Mouse (Mus musculus) adrenal gland, adult 2 months (tissue): ENCODE measurements at regions not wholly inside any gene's neighbourhood (a gene's known extent, or its start where the extent isn't known, plus 50 kb on each side); places are given as distances from the start of the nearest gene placed in this dataset.
"Not testable (repeated sequence)": the region's sequence is repeated elsewhere in the genome, so short reads cannot be mapped to it uniquely, and the experiment has no call there.

ENCODE experiments used
- DNase-seq: peaks from one replicate; pipeline ENCODE4 v3.0.0; 2021

DNA sequence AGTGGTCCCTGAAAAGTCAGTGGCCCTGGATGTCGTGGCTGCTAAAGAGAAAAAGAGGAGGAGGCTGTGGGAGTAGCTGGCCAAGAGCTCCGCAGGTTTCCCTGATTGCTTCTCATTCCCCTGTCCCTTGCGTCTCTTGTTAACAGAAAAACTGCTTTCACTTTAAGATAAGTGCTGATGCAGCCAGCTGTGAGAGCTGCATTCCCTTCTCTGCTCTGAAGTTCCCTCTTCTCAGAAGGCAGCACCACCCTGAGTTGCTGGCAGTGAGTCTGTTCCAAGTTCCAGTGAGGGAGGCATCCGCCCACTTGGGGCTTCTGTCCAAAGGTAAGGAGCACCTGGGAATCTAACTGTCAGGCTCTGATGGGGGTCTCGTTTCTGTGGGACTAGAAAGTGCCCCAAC, 63.5 kb downstream of the Olfr693 start:
- DNase-seq: peak; percentile 1

DNA sequence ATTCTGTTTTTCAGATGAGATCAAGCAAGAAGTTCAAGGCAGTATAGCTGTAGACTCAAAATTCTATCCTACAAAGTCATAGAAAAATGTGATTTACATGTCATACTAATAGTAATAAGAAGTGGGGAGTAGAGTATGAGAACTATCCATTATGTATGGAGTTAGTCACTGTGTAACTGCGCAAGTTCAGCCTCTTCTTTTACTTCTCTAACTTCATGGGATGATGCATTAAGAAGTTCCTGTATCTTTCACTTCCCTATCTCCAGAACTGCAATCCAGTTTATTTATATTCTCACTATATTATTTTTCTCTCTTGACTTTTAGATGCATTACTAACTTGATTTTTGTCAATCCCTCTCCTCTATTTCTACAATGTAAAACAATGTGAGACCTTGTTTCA, 67.7 kb downstream of the Olfr693 start:
- DNase-seq: no peak

- no peak for DNase-seq
Measured at GRCm38 (mm10) chr7:106580424-106580823, 100.0 kb downstream of the Olfr693 start.

DNA sequence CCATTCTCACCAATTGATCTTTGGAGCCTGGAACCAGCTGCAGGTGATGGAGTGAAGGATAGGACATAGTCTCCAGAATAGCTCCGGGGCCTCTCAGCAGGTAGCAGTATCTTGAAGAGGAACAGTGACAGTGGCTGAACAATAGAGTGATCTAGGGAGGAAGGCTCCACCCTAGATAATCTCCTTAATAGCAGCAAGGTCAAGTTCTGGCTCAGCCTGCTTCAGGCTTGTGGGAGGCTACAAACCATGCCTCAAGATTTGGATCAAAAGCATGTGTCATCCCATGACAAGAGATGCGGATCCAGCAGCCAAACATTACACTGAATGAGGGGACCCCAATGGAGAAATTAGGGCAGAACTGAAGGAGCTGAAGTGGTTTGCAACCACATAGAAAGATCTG, 112.1 kb downstream of the Olfr693 start:
- DNase-seq: not testable (repeated sequence)

- no peak for DNase-seq
Measured at GRCm38 (mm10) chr7:106550881-106551575, 129.4 kb downstream of the Olfr693 start.

DNA sequence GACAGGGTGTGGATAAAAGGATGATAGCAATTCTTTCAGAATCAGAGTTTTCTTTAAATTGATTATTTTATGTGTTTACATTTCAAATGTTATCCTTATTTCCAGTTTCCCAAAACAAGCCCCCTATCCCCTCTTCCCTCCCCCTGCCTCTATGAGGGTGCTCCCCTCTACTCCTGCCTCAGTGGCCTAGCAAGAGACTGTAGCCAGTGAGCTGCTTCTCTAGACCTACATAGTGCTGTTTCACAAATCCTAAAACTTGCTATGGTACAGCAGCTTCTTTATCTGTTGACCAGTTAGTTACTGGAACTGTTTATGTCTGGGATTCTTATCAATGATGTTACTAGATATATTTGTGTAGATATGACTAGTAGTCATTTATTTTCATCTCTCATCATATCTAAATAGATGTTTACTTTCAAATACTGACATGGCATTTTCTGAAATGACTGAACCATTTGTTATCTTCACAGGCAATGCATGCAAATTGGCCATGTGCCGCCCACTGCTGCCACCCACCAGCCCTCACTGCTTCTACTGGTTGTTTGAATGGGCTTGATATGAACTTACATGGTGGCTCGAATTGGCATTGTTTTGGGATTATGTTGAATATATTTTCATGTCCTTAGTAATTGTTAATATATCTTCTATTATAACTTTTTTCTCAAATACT, 150.8 kb downstream of the Olfr693 start:
- DNase-seq: not testable (repeated sequence)

GRCm38 (mm10) chr7:106529023-106529422, 151.4 kb downstream of the Olfr693 start:
- peak; percentile 31 for DNase-seq

DNA sequence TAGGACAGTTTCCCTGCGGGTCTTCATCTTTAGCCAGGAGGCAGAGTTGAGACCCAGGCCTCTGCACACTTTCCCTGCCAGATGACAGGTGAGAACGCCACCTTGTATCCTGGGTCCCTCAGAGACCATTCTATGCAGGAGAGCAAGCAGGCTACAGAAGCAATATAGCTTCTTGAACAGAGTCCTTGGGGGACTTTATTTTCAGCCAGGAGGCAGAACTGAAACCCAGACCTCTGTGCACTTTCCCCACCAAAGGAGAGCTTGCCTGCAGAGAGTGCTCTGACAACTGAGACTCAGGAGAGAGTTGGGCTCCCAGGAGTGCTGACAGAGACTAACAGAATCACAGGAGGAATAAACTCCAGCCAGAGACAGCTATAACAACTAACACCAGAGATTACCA, 185.5 kb downstream of the Olfr693 start:
- no peak for DNase-seq
